In genomic region chr4:59869488-59870057, GRCm38 (mm10) we compare ENCODE assay signal across 9 mouse cellular contexts. TPM values are rescaled to one million over a fixed set of nuclear protein-coding genes. Genes with fewer than 3 reads are reported as not detected.
DNase-seq lines count a peak whose midpoint lies in the region; ATAC-seq and TF ChIP-seq lines count a peak whose summit lies in the region.
"Had no signal": no experiment of that assay in that cellular context is flagged by ENCODE, and none has a peak within 500 bp of the region (broad histone marks: within the 10 kb centered on the region; RNA-seq: fewer than 3 reads in every experiment).

No protein-coding gene starts in this region.

- ATAC-seq in kidney, embryonic 16.5 days (ENCODE audit: low FRiP score, low TSS enrichment), result no peak
- ATAC-seq in common myeloid progenitor, adult 5-6 weeks (replicated peaks; ENCODE audit: low read depth, poor library complexity, severe bottlenecking), result 0 out of 2 replicates have a peak, but pooled peaks have one; percentile 27

- no peak overlapping the region for H3K9ac ChIP-seq in kidney, embryonic 16.5 days (replicated peaks; ENCODE audit: low read length)
- H3K9ac ChIP-seq: hindbrain, embryonic 15.5 days had no signal

- H3K4me3 ChIP-seq in kidney, embryonic 16.5 days (ENCODE audit: low read length), result no peak overlapping the region
- H3K4me3 ChIP-seq in lung, adult 2 months (replicated peaks; ENCODE audit: extremely low read depth, low read depth, low read length), result no peak overlapping the region
- H3K4me3 ChIP-seq in hindbrain, embryonic 10.5 days, result no peak overlapping the region
- H3K4me3 ChIP-seq: hindbrain, embryonic 15.5 days had no signal

- no peaks in the 10 kb centered on the region for H3K9me3 ChIP-seq in kidney, embryonic 16.5 days (ENCODE audit: low read length)
- no peaks in the 10 kb centered on the region for H3K9me3 ChIP-seq in hindbrain, embryonic 10.5 days
- H3K9me3 ChIP-seq: hindbrain, embryonic 15.5 days had no signal

- no peak for TF ChIP-seq POLR2A in lung, adult 2 months (IDR thresholded peaks at IDR 0.05; ENCODE audit: borderline replicate concordance, extremely low read depth, low read depth, low read length)

- DNase-seq in kidney, adult 9 months, result peak; percentile 44
- DNase-seq in adrenal gland, postnatal 14 days, result peak; percentile 52
- peak; percentile 29 for DNase-seq in lung, adult 2 months
- DNase-seq in thymus, adult 18-20 months, result no peak
- DNase-seq in layer of hippocampus, adult 11-12 months (ENCODE audit: low spot score), result no peak
- no peak for DNase-seq in hindbrain, embryonic 10.5 days (ENCODE audit: low spot score)

- 63% methylated on average over 6 of the region's 6 CpGs for WGBS in kidney, embryonic 16.5 days
- WGBS in lung, adult 2 months, result 26% methylated on average over 6 of the region's 6 CpGs
- WGBS in hindbrain, embryonic 10.5 days, result 91% methylated on average over 6 of the region's 6 CpGs

- H3K4me1 ChIP-seq in kidney, embryonic 16.5 days (ENCODE audit: insufficient read depth, low read length), result no peaks in the 10 kb centered on the region
- H3K4me1 ChIP-seq in lung, adult 2 months (ENCODE audit: control insufficient read depth, insufficient read depth, low read length), result peaks cover 2% of the 10 kb centered on the region; the same call in 1 of the 2 replicates
- peaks cover 16% of the 10 kb centered on the region for H3K4me1 ChIP-seq in hindbrain, embryonic 10.5 days (replicated peaks)

- H3K4me2 ChIP-seq in kidney, embryonic 16.5 days (replicated peaks; ENCODE audit: low read depth, low read length), result no peak overlapping the region
- H3K4me2 ChIP-seq: hindbrain, embryonic 15.5 days had no signal

- H3K27me3 ChIP-seq in kidney, embryonic 16.5 days (ENCODE audit: insufficient read depth, low read length), result no peaks in the 10 kb centered on the region
- H3K27me3 ChIP-seq in hindbrain, embryonic 10.5 days (ENCODE audit: insufficient read depth, poor library complexity, severe bottlenecking), result no peaks in the 10 kb centered on the region
- H3K27me3 ChIP-seq: hindbrain, embryonic 15.5 days had no signal

- no peak overlapping the region for H3K27ac ChIP-seq in kidney, embryonic 16.5 days (ENCODE audit: low read length)
- H3K27ac ChIP-seq in hindbrain, embryonic 10.5 days, result no peak overlapping the region
- H3K27ac ChIP-seq: hindbrain, embryonic 15.5 days had no signal

- no peak for TF ChIP-seq CTCF in lung, adult 2 months (IDR thresholded peaks at IDR 0.05; ENCODE audit: insufficient read depth, low read length)

- peaks cover 3% of the 10 kb centered on the region; the same call in 1 of the 2 replicates for H3K36me3 ChIP-seq in kidney, embryonic 16.5 days (ENCODE audit: insufficient read depth, low read length)
- H3K36me3 ChIP-seq in hindbrain, embryonic 10.5 days, result peaks cover 11% of the 10 kb centered on the region; the same call in 1 of the 2 replicates
- H3K36me3 ChIP-seq: hindbrain, embryonic 15.5 days had no signal

RNA-seq across cellular contexts. Expression of gene Slc46a2, which starts 45.3 kb away (rescaled TPM):
- polyA plus RNA-seq in kidney, embryonic 16.5 days (2015; fragmentation: Nextera tagmentation; extraction: Ambion mirVana), result 0.06 TPM in 1 of 2 replicates, not detected in the other
- total RNA-seq in adrenal gland, postnatal 14 days (2021), result not detected in 2 replicates
- total RNA-seq in common myeloid progenitor, adult 5-6 weeks (2017), result not detected in 2 replicates
- 2.5 TPM in 1 of 2 replicates, not detected in the other for polyA plus RNA-seq in lung, adult 2 months (2012; rRNA removed)
- not detected in 2 replicates for polyA plus RNA-seq in hindbrain, embryonic 10.5 days (2016; fragmentation: Nextera tagmentation; extraction: Ambion mirVana)
- polyA plus RNA-seq: hindbrain, embryonic 15.5 days had no signal

Comparison
In these comparisons a context has a peak if more than half of its experiments do, and no peak if none do; other contexts are left out.
1. DNase-seq: peak in kidney, adult 9 months (single experiment), adrenal gland, postnatal 14 days (single experiment) and lung, adult 2 months (single experiment); none in thymus, adult 18-20 months (0 of 2), layer of hippocampus, adult 11-12 months (single experiment) and hindbrain, embryonic 10.5 days (single experiment).